Mouse (Mus musculus): ENCODE measurements around the gene Miga1.

Gene Miga1

GRCm38 (mm10) chr3:152245273-152245910 is 94.8 kb downstream of the Miga1 start:
- no peak for DNase-seq (ENCODE audit: low spot score in 2 of 2)

- no peak for DNase-seq (ENCODE audit: low spot score in 2 of 2)
Measured at GRCm38 (mm10) chr3:152243304-152243703, 96.9 kb downstream of the Miga1 start.

- no peak for DNase-seq (ENCODE audit: low spot score in 2 of 2)
Measured at GRCm38 (mm10) chr3:152241098-152241497, 99.1 kb downstream of the Miga1 start.

GRCm38 (mm10) chr3:152239592-152239991 is 100.6 kb downstream of the Miga1 start:
- DNase-seq (ENCODE audit: low spot score in 2 of 2), result no peak

DNA sequence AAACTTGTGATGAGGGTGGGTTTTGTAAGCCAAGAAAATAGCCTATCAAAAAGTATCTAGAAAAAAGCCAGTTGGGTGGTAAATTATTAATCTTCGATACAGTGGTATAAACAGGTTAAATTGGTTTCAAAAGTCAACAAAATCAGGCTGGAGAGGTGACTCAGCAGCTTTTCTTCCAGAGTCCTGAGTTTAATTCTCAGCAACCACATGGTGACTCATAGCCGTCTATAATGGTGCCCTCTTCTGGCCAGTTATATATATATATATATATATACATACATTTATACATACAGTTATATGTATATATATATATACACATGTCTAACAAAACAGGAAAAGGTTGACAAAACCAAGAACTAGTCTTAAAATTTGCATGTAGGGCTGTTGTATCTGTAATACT is 101.4 kb downstream of the Miga1 start:
- DNase-seq (ENCODE audit: low spot score in 2 of 2), result no peak

DNA sequence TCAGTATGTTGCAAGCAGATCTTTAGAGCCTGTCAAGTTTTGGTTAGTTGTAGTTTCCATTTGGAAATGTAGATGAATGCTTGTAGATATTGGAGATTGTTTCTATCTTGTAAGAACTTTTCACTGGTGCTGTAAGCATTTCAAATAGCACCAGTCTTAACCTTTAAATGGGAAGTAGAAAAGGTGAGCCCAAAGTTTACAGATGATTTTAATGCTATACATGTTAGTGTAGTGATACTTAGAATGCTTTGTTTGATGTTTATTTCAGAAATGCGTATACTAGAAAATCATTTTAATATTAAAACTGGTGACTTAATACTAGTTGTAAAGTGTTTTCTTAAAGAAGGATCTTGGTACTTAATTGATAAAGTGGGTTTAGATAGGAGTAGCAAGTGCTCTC is 104.4 kb downstream of the Miga1 start:
- no peak for DNase-seq (ENCODE audit: low spot score in 2 of 2)

GRCm38 (mm10) chr3:152235238-152235637 is 105.0 kb downstream of the Miga1 start:
- no peak for DNase-seq (ENCODE audit: low spot score in 2 of 2)

DNA sequence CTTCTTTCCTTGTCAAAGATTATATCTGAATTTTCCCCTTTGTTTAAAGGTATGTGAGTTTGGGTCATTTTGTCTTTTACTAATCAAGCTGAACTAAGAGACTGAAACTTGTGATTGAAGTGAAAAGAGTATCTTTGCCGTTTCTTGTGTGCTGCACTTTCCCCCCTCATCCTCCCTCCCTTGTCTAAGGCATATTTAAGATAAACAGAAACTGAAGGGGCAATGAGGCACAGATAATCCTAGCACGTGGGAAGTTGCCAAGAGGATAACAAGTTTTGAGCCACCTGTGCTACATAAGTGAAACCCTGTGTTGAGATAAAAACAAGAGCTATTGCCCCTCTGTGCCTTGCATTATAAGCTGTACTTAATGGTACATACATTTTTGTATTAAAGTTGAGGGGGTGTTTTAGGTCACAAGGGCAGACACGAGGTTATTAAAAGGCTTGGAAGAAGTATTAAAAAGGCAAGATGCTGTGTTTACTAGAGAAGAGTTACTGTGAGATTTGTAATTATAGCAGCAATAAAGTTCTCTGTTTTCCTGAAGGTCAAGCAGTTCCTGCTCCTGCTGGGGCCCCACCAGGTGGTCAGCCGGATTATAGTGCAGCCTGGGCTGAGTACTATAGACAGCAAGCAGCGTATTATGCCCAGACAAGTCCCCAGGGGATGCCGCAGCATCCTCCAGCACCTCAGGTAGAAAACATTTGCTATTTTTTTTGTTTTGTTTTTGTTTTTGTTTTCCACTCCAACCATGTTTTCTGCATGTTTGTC is 108.7 kb downstream of the Miga1 start:
- no peak for DNase-seq (ENCODE audit: low spot score in 2 of 2)

DNA sequence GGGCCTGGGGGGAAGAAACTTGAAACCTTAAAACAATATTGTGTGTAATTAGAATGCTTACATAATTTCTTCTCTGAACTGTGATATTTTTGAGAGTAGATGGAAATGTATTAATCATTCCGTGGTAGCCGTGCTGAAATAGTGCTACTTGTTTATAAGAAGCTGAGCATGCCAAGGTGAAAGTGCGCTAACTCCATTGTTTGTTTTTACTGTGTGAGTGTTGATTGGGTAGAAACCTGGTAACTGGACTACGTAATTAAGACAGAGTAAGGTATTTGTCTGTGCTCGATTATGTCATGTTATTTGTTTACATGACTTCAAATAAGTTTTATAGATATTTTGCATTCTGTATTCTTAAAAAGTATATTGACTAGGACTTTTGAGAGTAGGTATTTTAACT is 110.9 kb downstream of the Miga1 start:
- no peak for DNase-seq (ENCODE audit: low spot score in 2 of 2)

GRCm38 (mm10) chr3:152228843-152229242 is 111.4 kb downstream of the Miga1 start:
- DNase-seq (ENCODE audit: low spot score in 2 of 2), result no peak

DNA sequence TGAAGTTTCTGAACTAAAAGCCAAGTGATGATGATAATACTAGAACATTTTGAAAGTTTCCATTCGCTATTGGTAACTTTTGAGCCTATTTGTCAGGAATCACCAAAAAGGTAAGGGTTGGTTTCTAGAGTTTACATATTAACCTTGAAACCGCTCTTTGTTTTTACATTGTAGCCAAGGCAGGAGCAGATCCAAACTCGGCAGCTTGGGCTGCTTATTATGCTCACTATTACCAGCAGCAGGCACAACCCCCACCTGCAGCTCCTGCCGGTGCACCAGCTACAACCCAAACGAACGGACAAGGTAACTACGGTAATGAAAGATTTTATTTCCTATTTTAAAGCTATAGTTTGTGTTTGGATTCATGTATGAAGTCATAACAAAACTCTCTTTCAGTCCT is 114.3 kb downstream of the Miga1 start:
- DNase-seq (ENCODE audit: low spot score in 2 of 2), result no peak

DNA sequence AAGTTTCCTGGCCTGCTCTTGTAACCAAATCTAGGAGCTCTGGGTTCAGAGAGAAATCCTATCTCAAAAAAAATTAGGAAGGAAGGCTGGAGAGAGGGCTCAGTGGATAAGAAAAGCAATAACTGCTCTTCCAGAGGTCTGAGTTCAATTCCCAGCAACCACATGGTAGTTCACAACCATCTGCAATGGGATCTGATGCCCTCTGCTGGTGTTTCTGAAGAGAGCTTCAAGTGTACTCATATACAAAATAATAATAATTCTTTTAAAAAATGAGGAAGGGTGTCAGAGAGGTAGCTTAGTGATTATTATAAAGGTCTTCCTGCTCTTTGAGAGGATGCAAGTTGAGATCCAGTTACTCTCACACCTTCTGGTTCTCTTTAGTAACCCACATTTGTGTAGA is 115.3 kb downstream of the Miga1 start:
- no peak for DNase-seq (ENCODE audit: low spot score in 2 of 2)
